Mouse (Mus musculus) gastrocnemius, postnatal 25 days (tissue): Measurements from ENCODE around the gene Tspyl1. TPM values are rescaled to one million over a fixed set of nuclear protein-coding genes. Genes with fewer than 3 reads are reported as not detected.
A peak's percentile ranks its signal among the peaks of the same experiment; 100 is the strongest.

Experiments
- DNase-seq: peaks from one replicate; pipeline ENCODE4 v3.0.0; 2022
- total RNA-seq, 2 experiments: library from RNA; stranded (reverse); gene quantifications; 1 replicate in 1 of 2; 2 replicates in 1 of 2; pipeline ENCODE4 v1.2.3; 2021

Tspyl1 gene
- total RNA-seq, 2 experiments from 2014 or later = 45.0 to 47.0 TPM

DNA sequence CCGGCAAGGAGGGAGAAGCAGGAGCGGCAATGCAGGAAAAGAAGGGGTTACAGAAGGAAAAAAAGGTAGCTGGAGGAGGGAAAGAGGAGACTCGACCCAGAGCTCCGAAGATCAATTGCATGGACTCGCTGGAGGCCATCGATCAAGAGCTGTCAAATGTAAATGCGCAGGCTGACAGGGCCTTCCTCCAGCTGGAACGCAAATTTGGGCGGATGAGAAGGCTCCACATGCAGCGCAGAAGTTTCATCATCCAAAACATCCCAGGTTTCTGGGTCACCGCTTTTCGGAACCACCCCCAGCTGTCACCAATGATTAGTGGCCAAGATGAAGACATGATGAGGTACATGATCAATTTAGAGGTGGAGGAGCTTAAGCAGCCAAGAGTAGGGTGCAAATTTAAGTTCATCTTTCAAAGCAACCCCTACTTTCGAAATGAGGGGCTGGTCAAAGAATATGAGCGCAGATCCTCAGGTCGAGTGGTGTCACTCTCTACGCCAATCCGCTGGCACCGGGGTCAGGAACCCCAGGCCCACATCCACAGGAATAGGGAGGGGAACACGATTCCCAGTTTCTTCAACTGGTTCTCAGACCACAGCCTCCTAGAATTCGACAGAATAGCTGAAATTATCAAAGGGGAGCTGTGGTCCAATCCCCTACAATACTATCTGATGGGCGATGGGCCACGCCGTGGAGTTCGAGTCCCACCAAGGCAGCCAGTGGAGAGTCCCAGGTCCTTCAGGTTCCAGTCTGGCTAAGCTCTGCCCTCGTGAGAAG lies 16.2 kb downstream of the Tspyl1 start:
- peak; percentile 26 for DNase-seq

DNA sequence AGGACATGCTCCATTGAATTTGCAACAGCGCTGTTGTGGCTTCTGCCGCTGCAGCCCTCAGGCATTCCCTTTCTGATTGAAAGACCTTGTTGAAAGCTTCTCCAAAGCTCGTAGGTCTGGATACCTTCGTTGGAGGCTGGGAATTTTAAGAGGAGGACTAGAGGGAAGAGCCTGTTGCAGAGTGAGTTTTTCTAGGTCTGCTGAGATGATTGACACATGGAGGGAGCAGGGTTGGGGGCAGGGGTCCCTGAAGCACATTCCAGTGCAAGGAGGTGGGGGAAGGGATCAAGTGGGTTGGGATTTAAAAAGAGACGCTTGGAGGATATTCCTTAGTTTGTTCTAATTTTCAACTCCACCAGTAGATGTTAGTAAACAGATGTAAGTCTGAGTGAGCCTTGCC lies 18.4 kb downstream of the Tspyl1 start:
- no peak for DNase-seq

DNA sequence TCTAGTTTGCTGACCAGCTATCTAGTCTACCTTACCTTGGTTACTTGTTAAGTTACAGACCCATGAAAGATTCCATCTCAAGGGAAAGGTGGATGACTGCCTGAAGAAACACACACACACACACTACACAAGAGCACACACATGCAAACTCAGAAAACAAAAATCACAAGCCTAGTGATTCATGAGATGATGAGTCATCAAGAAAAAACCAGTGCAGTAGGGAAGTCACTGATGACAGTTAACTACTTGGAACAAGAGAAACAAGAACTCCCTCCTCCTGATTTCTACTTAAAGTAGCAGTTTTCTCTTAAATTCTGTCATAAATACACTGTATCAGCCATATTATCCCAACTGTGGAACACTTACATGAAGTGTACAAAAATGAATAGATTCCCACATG lies 25.1 kb downstream of the Tspyl1 start:
- DNase-seq = no peak

DNA sequence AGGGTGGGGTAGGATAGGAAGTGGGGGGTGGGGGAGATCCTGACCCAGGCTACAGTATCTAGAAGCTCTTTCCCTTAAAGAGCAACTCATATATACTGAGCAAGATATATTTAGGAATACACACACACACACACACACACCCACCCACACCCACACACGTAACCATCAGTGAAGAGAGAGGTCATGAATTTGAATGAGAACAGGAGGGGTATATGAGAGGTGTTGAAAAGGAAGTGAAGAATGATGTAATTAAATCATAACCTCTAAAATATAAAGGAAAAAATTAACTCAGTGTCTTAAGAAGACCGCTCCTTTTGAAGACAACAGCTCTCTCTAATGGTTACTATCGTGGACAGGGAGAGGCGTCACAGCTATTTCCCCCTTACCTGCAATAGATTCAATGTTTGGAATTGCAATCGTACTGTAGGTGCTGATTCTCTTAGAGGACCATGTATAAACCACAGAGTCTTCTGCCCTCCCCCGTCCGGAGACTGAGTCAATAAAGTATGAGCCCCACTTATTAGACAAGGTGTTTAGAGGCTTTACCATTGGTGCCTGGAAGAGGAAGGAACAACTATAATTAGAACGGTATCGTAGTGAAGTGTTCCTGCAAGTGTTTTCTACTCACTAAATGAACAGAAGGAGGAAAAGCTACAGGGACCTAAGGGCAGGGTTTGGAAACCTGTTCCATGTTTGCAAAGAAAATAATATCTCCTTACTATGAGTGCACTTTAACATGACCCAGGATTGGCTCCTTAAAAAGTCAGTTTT lies 28.1 kb downstream of the Tspyl1 start:
- DNase-seq = no peak

DNA sequence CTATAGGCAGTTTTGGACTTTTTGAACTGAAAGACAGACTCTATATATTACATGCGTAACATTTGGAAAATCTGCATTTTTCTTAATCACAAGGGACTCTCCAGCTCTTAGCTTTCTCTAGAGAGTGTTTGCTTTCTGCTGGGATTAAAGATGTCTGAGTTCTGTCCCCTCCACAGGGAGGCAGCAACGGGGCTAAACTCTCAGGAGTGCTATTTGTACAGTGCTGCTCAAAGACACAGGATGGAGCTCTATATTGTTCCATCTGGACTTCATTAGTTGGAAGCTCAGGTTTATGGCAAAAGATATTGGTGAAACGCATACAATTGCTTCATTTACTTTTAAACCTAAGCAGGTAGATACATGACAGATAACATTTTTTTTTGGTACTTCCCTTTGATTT lies 30.5 kb downstream of the Tspyl1 start:
- DNase-seq = no peak

DNA sequence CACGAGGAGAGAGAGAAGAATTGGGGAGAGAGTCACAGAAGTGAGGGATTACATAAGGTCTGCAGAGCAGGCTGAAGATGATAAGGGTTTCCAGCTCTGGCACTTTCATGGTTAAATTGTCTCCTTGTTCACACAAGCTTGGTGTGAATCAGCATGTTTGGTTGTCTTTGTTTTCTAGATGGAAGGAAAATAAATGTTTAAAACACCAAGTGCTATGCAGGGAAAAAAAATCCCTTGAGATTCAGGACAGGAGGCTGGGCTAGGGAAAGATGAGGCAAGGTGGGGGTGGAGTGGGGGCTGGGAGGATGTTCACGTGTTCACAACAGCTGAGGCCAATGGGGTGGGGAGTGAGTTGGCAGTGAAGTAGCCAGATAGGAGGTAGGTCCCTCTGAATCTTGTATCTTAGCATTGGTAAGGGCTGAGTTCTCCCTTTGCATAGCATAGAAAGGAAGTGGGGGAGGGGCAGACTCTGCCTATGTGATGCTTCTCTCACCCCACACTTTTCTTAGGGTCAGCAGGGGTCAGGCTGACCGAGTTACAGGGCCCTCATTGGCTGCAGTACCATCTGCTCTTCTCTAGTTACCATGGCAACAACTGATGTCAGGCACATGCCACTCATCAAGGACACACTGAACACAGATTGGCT lies 34.7 kb downstream of the Tspyl1 start:
- no peak for DNase-seq

DNA sequence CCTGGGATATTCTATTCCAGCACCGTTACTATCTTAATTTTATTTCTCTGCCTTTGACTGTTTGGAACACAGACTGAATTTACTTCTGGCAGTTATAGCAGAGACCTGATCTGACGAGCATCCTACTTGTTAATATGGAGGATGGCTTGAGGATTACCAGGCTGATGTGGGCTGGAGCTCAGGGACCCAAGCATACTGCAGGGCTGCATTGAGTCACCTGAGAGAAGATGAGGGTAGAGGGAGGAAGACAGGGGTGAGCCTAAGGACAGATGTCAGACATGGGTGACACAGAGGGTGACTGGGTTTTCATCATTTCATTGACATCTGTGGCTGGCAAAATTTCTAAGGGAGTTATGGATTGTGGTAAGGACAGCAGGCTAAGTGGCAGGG lies 35.2 kb downstream of the Tspyl1 start:
- DNase-seq = no peak

DNA sequence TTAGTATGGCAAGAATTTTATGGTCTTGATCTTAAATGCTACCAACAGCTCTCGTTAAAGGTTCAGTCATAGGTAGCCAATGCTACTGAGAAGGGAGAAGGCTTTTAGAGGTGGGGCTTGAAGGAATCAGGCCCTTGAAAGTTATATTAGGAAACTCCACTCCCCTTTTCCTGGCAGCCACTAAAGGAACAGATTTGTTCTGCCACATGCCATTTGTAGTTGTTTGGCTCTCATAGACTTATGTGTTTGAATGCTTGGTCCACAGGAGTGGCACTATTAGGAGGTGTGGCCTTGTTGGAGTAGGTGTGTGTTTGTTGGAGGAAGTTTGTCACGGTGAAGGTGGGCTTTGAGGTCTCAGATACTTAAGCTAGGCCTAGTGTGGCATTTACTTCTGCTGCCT lies 38.8 kb downstream of the Tspyl1 start:
- no peak for DNase-seq

DNA sequence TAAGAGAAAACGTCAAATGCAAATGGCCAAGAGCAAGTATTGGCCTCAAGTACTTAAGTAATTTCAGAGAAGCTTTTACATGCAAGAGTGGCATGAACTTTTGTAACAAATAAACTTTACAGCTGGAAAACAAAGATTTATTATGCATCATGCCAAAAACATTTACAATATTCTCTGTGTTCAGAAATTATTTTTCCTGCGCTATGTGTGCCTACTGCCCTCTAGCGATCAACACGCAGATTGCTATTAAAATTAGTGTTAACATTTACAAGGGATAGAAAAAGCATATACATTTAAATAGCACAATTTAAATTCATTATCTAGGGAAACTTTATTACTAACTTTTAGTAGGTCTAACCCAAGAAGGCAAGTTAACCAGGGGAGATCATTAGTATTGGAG lies 44.7 kb downstream of the Tspyl1 start:
- no peak for DNase-seq

DNA sequence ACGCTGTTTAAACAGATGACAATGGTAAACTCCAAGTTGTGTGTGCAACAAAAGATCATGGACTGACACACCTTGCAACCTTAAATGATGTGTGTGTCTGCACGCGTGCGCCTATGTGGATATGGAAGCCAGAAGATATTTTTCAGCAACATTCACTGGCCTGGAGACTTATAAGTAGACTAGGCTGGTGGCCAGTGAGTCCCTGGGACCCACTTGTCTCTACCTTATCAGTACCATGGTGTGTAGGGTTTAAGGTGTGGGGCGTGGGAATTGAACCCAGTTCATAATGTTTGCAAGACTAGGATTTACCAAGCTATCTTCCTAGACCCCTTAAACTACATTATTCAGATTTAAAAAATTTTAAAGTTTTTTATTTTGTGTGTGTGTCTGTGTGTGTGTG lies 45.2 kb downstream of the Tspyl1 start:
- DNase-seq = no peak

DNA sequence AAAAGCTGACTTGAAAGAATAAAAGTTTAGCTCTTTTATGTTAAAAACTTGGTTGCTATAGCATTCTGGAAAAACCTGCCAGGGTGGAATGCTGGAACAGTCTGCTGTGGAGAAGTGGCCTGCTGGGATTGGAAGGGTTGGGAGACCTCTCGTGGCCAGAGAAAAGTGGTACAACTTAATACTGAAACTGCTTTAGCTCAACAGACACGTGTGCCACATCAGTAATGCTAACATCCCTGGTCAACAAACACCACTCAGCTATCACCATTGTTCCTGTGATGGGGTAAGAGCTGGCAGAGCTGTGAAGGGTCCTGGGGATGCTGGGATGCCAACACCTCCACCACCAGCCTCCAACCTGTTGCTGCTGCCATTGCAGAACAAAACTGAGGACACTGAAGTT lies 46.3 kb downstream of the Tspyl1 start:
- no peak for DNase-seq

Other genes with a start within 250 kb of the Tspyl1 start
- gene Trappc3l, start 244.6 kb upstream of the Tspyl1 start, total RNA-seq = not detected
- not detected for gene Calhm4, start 237.9 kb upstream of the Tspyl1 start, total RNA-seq
- gene Calhm5, start 185.7 kb upstream of the Tspyl1 start, total RNA-seq = under 1 TPM; 0.40 to 0.41 TPM
- gene Calhm6, start 154.2 kb upstream of the Tspyl1 start, total RNA-seq = under 1 TPM in 1 of 2 experiments, not detected in 1; 0.24 TPM
- gene Dse, start 74.5 kb upstream of the Tspyl1 start, total RNA-seq = 1 to 10 TPM; 5.2 to 5.4 TPM
- gene Tspyl4, start 15.3 kb downstream of the Tspyl1 start, total RNA-seq = 1 to 10 TPM; 1.1 to 1.2 TPM
- gene Col10a1, start 107.8 kb downstream of the Tspyl1 start, total RNA-seq = not detected
- 1 to 10 TPM; 3.4 to 5.2 TPM for gene Nt5dc1, start 136.4 kb downstream of the Tspyl1 start, total RNA-seq
- gene Frk, start 201.2 kb downstream of the Tspyl1 start, total RNA-seq = 1 to 10 TPM in 1 of 2 experiments, under 1 TPM in 1; 0.92 to 1.1 TPM